Mouse (Mus musculus) lung, embryonic 14.5 days (tissue): ENCODE data around the gene Gm45521. TPM values are rescaled to one million over a fixed set of nuclear protein-coding genes. Genes with fewer than 3 reads are reported as not detected.

ENCODE experiments used
- ATAC-seq: fragments of 200-750 bp; cut with Nextera tagmentation; 2 replicates; pipeline ENCODE4 v1.8.0; 2017; ENCODE audit warnings: mild to moderate bottlenecking, moderate TSS enrichment, moderate library complexity; ENCODE audit not compliant: insufficient read depth
- DNase-seq: peaks from one replicate; pipeline ENCODE4 v3.0.0-alpha.2; 2015
- H3K27ac ChIP-seq: fragments of 300-500 bp; sonication (generic); 2 replicates; pipeline ENCODE4 v1.5.1; 2014; ENCODE audit warnings: low read depth, mild to moderate bottlenecking, moderate library complexity
- H3K27me3 ChIP-seq: fragments of 300-500 bp; sonication (generic); 2 replicates; pipeline ENCODE4 v1.6.1; 2014; ENCODE audit warnings: low read length, control low read depth; ENCODE audit not compliant: insufficient read depth
- H3K36me3 ChIP-seq: fragments of 300-500 bp; sonication (generic); 2 replicates; pipeline ENCODE4 v1.6.1; 2014; ENCODE audit warnings: control low read depth; ENCODE audit not compliant: insufficient read depth
- H3K4me1 ChIP-seq: fragments of 300-500 bp; sonication (generic); 2 replicates; pipeline ENCODE4 v1.6.1; 2014; ENCODE audit warnings: antibody characterized with exemption, control low read depth; ENCODE audit not compliant: insufficient read depth
- H3K4me2 ChIP-seq: fragments of 300-500 bp; sonication (generic); 2 replicates; pipeline ENCODE4 v1.6.1; 2014; ENCODE audit warnings: mild to moderate bottlenecking
- H3K4me3 ChIP-seq: fragments of 300-500 bp; sonication (generic); 2 replicates; pipeline ENCODE4 v1.5.1; 2014; ENCODE audit warnings: low read depth, low read length
- H3K9ac ChIP-seq: fragments of 300-500 bp; sonication (generic); 2 replicates; pipeline ENCODE4 v1.6.1; 2014
- H3K9me3 ChIP-seq: fragments of 300-500 bp; sonication (generic); 2 replicates; pipeline ENCODE4 v1.6.1; 2016; ENCODE audit warnings: low read depth, low read length, control low read depth
- CTCF ChIP-seq: IDR thresholded peaks from 2 replicates; pipeline ENCODE4 v1.5.1; 2016; ENCODE audit warnings: antibody characterized with exemption, low read depth
- WGBS: fragments of 180-500 bp; shearing (Covaris S2); extraction: QIAGEN DNeasy Blood & Tissue Kit; methylation state at CpG from one replicate; pipeline ENCODE4 v1.1.7; 2014; 5-methylcytosine and 5-hydroxymethylcytosine counted together
- polyA plus RNA-seq: library from polyadenylated mRNA; unstranded; fragments of >200 nt; fragmentation: Nextera tagmentation; extraction: Ambion mirVana; gene quantifications from 2 replicates; pipeline ENCODE4 v1.2.1, GENCODE M21; 2014

Gm45521 gene
- polyA plus RNA-seq, 1 experiment from 2014 or later: not detected

DNA sequence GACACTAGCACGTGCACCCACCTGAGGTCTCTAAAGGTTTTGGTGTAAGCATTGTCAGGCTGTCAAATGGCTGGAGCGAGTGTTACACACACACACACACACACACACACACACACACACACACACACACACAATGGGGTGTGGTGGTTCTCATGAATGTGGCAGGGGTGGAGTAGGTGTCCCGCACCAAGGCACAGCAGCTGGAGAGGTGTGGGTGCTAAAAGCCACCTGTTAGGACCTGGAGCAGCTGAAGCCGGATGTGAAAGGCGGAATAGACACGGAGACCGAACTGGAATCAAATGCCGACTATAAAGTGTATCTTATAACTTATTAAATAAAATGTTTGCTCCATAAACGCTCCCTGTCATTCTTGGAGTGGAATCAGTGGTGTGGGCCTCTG lies 5.9 kb upstream of the Gm45521 start:
- DNase-seq (no peak), ATAC-seq (no peak)
- Histone ChIP-seq H3K4me3 (no peak overlapping the region), H3K4me2 (no peak overlapping the region), H3K36me3 (peaks cover 28% of the 10 kb centered on the region), H3K27me3 (no peaks in the 10 kb centered on the region), H3K4me1 (no peaks in the 10 kb centered on the region; the same call in 1 of the 2 replicates), H3K9me3 (no peaks in the 10 kb centered on the region), H3K27ac (no peak overlapping the region), H3K9ac (no peak overlapping the region)
- TF ChIP-seq CTCF: no peak
- 78% methylated on average over 9 of the region's 9 CpGs for WGBS

DNA sequence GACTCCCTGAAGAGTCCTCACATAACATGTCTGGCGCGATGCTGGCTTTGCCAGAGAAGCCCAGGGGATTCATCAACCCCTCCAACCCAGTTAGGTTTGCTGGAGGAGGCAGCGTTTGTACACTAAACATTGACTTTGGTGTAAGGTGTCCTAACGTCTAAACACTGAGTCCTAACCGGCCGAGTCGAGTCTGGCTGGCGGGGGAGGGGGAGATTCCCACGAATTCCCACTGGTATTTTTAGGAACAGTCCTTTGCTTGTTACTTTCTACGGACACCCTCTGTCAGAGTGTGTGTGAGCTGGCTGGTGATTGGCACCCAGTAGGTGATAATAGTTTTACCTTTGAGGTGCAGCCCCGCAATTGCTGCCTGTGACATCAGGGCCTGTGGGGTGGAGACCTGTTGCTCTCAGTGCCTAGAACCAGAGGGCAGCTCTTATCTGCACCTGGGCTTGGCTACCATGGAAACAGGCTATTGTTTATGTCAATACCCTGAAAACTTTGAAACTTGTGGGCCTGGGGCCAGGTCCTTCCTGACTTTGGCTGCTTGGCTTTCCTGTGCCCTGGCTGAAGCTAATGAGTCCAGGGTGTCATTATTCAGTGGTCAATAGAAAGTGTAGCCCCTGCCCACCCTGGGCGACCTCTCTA lies 4.4 kb upstream of the Gm45521 start:
- no peak overlapping the region for H3K4me3 ChIP-seq
- ATAC-seq: peak; percentile 74

DNA sequence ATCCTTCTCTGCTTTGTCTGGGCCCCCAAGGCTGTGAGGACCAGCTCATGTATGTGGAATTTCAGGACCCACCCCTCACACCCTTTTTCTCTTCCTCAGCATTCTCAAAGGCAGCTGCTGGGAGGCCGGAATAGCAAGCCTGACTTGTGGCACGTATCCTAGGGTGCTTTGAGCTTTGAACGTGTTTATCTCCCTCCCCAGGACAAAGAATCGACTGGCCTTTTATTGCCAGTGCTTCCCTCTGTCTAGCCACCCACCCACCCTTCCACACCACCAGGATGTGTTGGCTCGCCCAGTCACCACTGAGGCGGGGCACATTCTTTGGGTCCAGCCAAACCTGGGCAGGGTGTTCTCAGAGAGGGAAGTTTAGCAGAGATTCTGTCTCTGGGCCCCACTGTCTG lies 3.0 kb upstream of the Gm45521 start:
- peak; percentile 49 for DNase-seq
- H3K4me3 ChIP-seq: no peak overlapping the region
- ATAC-seq: no peak
- no peaks in the 10 kb centered on the region for H3K27me3 ChIP-seq
- H3K9me3 ChIP-seq: no peaks in the 10 kb centered on the region
- no peak for TF ChIP-seq CTCF
- 36% methylated on average over 6 of the region's 6 CpGs for WGBS
- peak overlapping the region; percentile 79 for H3K27ac ChIP-seq
- H3K4me1 ChIP-seq: no peaks in the 10 kb centered on the region; the same call in 1 of the 2 replicates
- H3K4me2 ChIP-seq: no peak overlapping the region
- no peak overlapping the region; the same call in 1 of the 2 replicates for H3K9ac ChIP-seq
- H3K36me3 ChIP-seq: peaks cover 19% of the 10 kb centered on the region

More for the DNA sequence above, 4.4 kb upstream of the Gm45521 start:
- Histone ChIP-seq H3K36me3 (peaks cover 28% of the 10 kb centered on the region), H3K9me3 (no peaks in the 10 kb centered on the region), H3K9ac (no peak overlapping the region), H3K4me1 (no peaks in the 10 kb centered on the region; the same call in 1 of the 2 replicates), H3K4me2 (no peak overlapping the region), H3K27ac (peak overlapping the region; percentile 79), H3K27me3 (no peaks in the 10 kb centered on the region)
- WGBS: 11% methylated on average over 12 of the region's 12 CpGs
- peak; percentile 73 for DNase-seq
- TF ChIP-seq CTCF: no peak

DNA sequence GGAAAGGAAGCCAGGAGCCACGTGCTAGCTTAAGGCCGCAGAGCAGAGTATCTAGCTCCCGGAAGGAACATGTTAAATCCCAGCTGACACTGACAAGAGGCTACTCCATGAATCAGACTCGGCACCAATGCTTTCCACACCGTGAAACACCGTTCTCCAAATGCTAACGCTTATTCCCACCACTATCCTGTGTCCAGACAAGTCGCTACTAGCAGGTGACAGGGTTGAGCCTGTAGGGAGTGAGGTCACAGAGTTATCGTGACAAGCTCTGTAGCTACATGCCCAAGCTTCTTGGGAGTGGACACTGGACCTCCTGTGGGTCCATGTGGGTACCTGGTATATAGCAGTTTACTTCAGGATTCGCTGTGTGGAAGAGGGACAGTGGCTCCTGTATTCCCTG lies 661 bp upstream of the Gm45521 start:
- no peak overlapping the region for H3K27ac ChIP-seq
- no peaks in the 10 kb centered on the region for H3K9me3 ChIP-seq
- no peak for ATAC-seq
- H3K27me3 ChIP-seq: no peaks in the 10 kb centered on the region
- DNase-seq: no peak
- H3K4me1 ChIP-seq: peaks cover 4% of the 10 kb centered on the region; the same call in 1 of the 2 replicates
- no peak overlapping the region for H3K4me3 ChIP-seq
- no peaks in the 10 kb centered on the region for H3K36me3 ChIP-seq
- 61% methylated on average over 10 of the region's 10 CpGs for WGBS
- no peak for TF ChIP-seq CTCF
- H3K4me2 ChIP-seq: no peak overlapping the region
- H3K9ac ChIP-seq: no peak overlapping the region

DNA sequence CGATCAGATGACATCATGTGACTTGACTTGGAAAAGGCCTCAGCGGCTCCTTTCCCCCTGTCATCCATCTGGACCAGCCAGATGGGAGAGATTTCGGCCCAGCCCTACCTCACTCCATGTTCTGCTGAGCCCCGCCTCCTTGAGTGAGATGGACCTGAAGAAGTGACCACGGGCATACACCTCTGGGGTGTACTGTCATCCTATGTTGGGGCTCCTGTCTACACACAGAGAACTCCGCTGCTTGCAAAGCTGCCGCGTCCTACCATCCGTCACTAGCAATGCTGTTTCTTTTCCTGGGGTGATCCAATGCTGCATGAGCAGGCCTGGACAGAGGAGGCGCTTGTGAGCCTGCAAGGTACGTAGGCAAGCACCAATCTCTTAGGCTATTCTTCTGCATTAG lies 3.5 kb downstream of the Gm45521 start:
- Histone ChIP-seq H3K4me3 (no peak overlapping the region), H3K9ac (no peak overlapping the region), H3K27ac (no peak overlapping the region), H3K9me3 (no peaks in the 10 kb centered on the region), H3K27me3 (no peaks in the 10 kb centered on the region), H3K36me3 (no peaks in the 10 kb centered on the region), H3K4me2 (no peak overlapping the region), H3K4me1 (0 out of 2 replicates have a peak, but pooled peaks cover 8% of the 10 kb centered on the region)
- peak; percentile 20; the same call in 1 of the 2 replicates for ATAC-seq
- TF ChIP-seq CTCF: peak; percentile 59
- DNase-seq: peak; percentile 56
- 51% methylated on average over 11 of the region's 11 CpGs for WGBS

DNA sequence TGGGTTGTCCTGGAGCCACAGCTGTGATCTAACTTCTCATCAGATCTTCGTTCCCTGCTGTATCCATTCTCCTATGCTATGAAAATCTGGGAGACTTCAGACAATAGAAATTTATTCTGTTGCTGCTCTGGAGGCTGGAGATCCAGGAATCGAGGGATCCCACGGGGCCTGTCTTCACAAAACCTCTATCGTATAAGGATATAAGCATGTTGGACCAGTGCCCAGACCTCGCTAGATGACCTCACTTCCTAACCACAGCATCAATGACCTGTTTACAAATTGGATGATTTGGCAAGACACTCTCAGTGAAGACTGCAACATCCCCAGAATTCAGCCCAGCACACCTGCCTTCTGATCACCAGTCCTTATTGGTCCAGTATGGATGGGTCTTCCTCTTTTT lies 4.6 kb downstream of the Gm45521 start:
- no peaks in the 10 kb centered on the region for H3K27me3 ChIP-seq
- peak; percentile 73 for DNase-seq
- no peak for TF ChIP-seq CTCF
- H3K9ac ChIP-seq: no peak overlapping the region
- WGBS: 40% methylated on average over 5 of the region's 5 CpGs
- H3K27ac ChIP-seq: no peak overlapping the region
- H3K9me3 ChIP-seq: no peaks in the 10 kb centered on the region
- no peak overlapping the region for H3K4me2 ChIP-seq
- 0 out of 2 replicates have a peak, but pooled peaks cover 8% of the 10 kb centered on the region for H3K4me1 ChIP-seq
- no peaks in the 10 kb centered on the region for H3K36me3 ChIP-seq
- H3K4me3 ChIP-seq: no peak overlapping the region
- no peak for ATAC-seq

DNA sequence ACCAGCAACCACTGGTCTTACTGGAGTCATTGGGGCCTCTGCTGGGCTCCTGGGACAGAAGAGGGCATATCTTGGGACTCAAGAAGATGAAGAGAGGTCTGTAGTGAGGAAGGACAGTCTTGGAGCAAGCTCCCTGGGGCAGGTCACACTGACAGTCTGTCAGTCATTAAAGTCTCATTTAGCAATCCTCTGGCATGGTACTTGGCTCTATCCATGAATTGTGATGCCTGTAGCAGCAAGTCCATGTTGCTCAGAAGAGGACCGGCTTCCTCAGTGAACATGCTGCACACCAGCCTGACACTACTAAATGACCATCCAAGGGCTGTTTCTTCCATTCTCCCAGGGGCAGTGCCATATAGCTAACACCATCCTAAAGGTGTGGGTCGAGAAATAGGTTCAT lies 5.5 kb downstream of the Gm45521 start:
- Histone ChIP-seq H3K4me2 (no peak overlapping the region), H3K27me3 (no peaks in the 10 kb centered on the region), H3K27ac (no peak overlapping the region), H3K4me3 (no peak overlapping the region), H3K9me3 (no peaks in the 10 kb centered on the region), H3K4me1 (0 out of 2 replicates have a peak, but pooled peaks cover 8% of the 10 kb centered on the region), H3K36me3 (no peaks in the 10 kb centered on the region), H3K9ac (no peak overlapping the region)
- WGBS: 90% methylated on average over 2 of the region's 2 CpGs
- ATAC-seq (no peak), DNase-seq (no peak)
- TF ChIP-seq CTCF: no peak
